Mouse (Mus musculus): ENCODE data around the gene Mroh8.
"Not testable (repeated sequence)": the region's sequence is repeated elsewhere in the genome, so short reads cannot be mapped to it uniquely, and the experiment has no call there.

Gene Mroh8

GRCm38 (mm10) chr2:157187223-157187622, 92.1 kb downstream of the Mroh8 start:
- no peak for DNase-seq

GRCm38 (mm10) chr2:157186504-157186903, 92.8 kb downstream of the Mroh8 start:
- no peak for DNase-seq

- DNase-seq = no peak
Measured at GRCm38 (mm10) chr2:157185022-157185660, 94.2 kb downstream of the Mroh8 start.

- no peak for DNase-seq
Measured at GRCm38 (mm10) chr2:157178167-157178566, 101.2 kb downstream of the Mroh8 start.

GRCm38 (mm10) chr2:157176248-157176647, 103.1 kb downstream of the Mroh8 start:
- DNase-seq = no peak

- DNase-seq = no peak
Measured at GRCm38 (mm10) chr2:157174416-157174815, 104.9 kb downstream of the Mroh8 start.

- DNase-seq = no peak
Measured at GRCm38 (mm10) chr2:157173555-157173954, 105.8 kb downstream of the Mroh8 start.

GRCm38 (mm10) chr2:157172984-157173383, 106.4 kb downstream of the Mroh8 start:
- no peak for DNase-seq

- no peak for DNase-seq
Measured at GRCm38 (mm10) chr2:157170626-157171025, 108.7 kb downstream of the Mroh8 start.

GRCm38 (mm10) chr2:157170166-157170565, 109.2 kb downstream of the Mroh8 start:
- peak; percentile 14 for DNase-seq

- no peak for DNase-seq
Measured at GRCm38 (mm10) chr2:157166371-157167080, 112.8 kb downstream of the Mroh8 start.

- not testable (repeated sequence) for DNase-seq
Measured at GRCm38 (mm10) chr2:157165312-157166224, 113.8 kb downstream of the Mroh8 start.

GRCm38 (mm10) chr2:157164101-157164500, 115.2 kb downstream of the Mroh8 start:
- DNase-seq = no peak

Data from layer of hippocampus, adult 9-11 months (tissue).